Mouse (Mus musculus) myocyte (in vitro differentiated cells): ENCODE measurements around the gene Brwd1.

Experiments
- MYOG ChIP-seq, 3 experiments: IDR thresholded peaks; one replicate each; pipeline ENCODE4 v1.6.1; 2011; ENCODE audit warnings: control low read depth in 2 of 3, low read depth in 2 of 3, mild to moderate bottlenecking in 2 of 3; ENCODE audit not compliant: insufficient read length in 2 of 3, control insufficient read depth in 1 of 3, insufficient read depth in 1 of 3
- POLR2A ChIP-seq: IDR thresholded peaks from one replicate; pipeline ENCODE4 v1.6.1; 2011; ENCODE audit warnings: low read depth, mild to moderate bottlenecking, control low read depth, moderate library complexity; ENCODE audit not compliant: insufficient read length
- POLR2AphosphoS2 ChIP-seq: IDR thresholded peaks from one replicate; pipeline ENCODE4 v1.6.1; 2011; ENCODE audit warnings: low read depth, control low read depth; ENCODE audit not compliant: insufficient read length
- REST ChIP-seq: IDR thresholded peaks from one replicate; pipeline ENCODE4 v1.6.1; 2011; ENCODE audit warnings: mild to moderate bottlenecking, control low read depth, moderate library complexity; ENCODE audit not compliant: insufficient read depth, insufficient read length
- SRF ChIP-seq: IDR thresholded peaks from one replicate; pipeline ENCODE4 v1.6.1; 2011; ENCODE audit warnings: low read depth; ENCODE audit not compliant: control insufficient read depth, insufficient read length
- USF1 ChIP-seq: IDR thresholded peaks from one replicate; pipeline ENCODE4 v1.6.1; 2011; ENCODE audit warnings: low read depth, mild to moderate bottlenecking, control low read depth, moderate library complexity

DNA sequence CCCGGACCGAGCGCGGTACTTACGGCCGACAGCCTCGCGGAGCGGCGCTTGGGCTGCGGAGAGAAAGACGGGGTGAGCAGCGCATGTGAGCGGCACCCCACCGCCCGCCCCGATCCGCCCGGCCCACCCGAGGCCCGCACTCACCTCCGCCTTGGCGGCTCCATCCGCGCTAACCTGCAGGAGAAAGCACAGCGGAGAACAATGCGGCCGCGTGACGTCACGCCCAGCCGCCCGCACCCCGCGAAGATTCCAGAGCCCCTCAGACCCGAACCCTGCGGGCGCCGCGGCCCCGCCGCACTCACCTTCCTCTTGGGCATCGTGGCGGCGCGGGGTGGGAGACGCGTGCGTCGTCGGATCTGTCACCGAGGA lies 44.9 kb upstream of the Brwd1 start:
- TF ChIP-seq POLR2AphosphoS2 (no peak), SRF (no peak), MYOG (IDR thresholded peaks at IDR 0.05; ENCODE audit: control insufficient read depth in 1 of 3, insufficient read depth in 1 of 3, insufficient read length in 2 of 3, low read depth in 2 of 3) (no peak), REST (no peak), POLR2A (no peak), USF1 (no peak)
